Mouse (Mus musculus) spleen, adult 2 months (tissue): ENCODE measurements around the gene Gpr171.

Experiments
- CTCF ChIP-seq: fragments of 200-500 bp; IDR thresholded peaks from 2 replicates; pipeline ENCODE4 v1.5.1; 2011; ENCODE audit warnings: mild to moderate bottlenecking, inconsistent platforms; ENCODE audit not compliant: insufficient read depth, insufficient read length, insufficient replicate concordance; ENCODE audit errors: extremely low read depth
- POLR2A ChIP-seq: fragments of 200-500 bp; IDR thresholded peaks from 2 replicates; pipeline ENCODE4 v1.6.1; 2011; ENCODE audit warnings: low read depth, low read length, inconsistent platforms

- TF ChIP-seq POLR2A (no peak), CTCF (no peak)
Observed at GRCm38 (mm10) chr3:59111944-59112343, 10.3 kb upstream of the Gpr171 start.
